Mouse (Mus musculus) neural tube, embryonic 12.5 days (tissue): ENCODE results near the gene Nalcn. TPM values are rescaled to one million over a fixed set of nuclear protein-coding genes. Genes with fewer than 3 reads are reported as not detected.

ENCODE experiments used
- ATAC-seq: fragments of 200-750 bp; cut with Nextera tagmentation; 2 replicates; pipeline ENCODE4 v1.8.0; 2017; ENCODE audit warnings: low read depth, mild to moderate bottlenecking, moderate TSS enrichment, moderate library complexity; ENCODE audit not compliant: low FRiP score
- H3K27ac ChIP-seq: fragments of 300-500 bp; sonication (generic); 2 replicates; pipeline ENCODE4 v1.5.1; 2016
- H3K27me3 ChIP-seq: fragments of 300-500 bp; sonication (generic); replicated peaks from 2 replicates; pipeline ENCODE4 v1.6.1; 2016; ENCODE audit warnings: mild to moderate bottlenecking
- H3K36me3 ChIP-seq: fragments of 300-500 bp; sonication (generic); 2 replicates; pipeline ENCODE4 v1.6.1; 2016; ENCODE audit warnings: mild to moderate bottlenecking
- H3K4me1 ChIP-seq: fragments of 300-500 bp; sonication (generic); 2 replicates; pipeline ENCODE4 v1.6.1; 2016
- H3K4me2 ChIP-seq: fragments of 300-500 bp; sonication (generic); replicated peaks from 2 replicates; pipeline ENCODE4 v1.6.1; 2016; ENCODE audit warnings: mild to moderate bottlenecking
- H3K4me3 ChIP-seq: fragments of 300-500 bp; sonication (generic); 2 replicates; pipeline ENCODE4 v1.5.1; 2016
- H3K9ac ChIP-seq: fragments of 300-500 bp; sonication (generic); 2 replicates; pipeline ENCODE4 v1.6.1; 2016; ENCODE audit warnings: mild to moderate bottlenecking
- H3K9me3 ChIP-seq: fragments of 300-500 bp; sonication (generic); 2 replicates; pipeline ENCODE4 v1.6.1; 2016; ENCODE audit warnings: mild to moderate bottlenecking
- WGBS: fragments of 180-500 bp; shearing (Covaris S2); methylation state at CpG from one replicate; pipeline ENCODE4 v1.1.7; 2016; 5-methylcytosine and 5-hydroxymethylcytosine counted together
- polyA plus RNA-seq: library from polyadenylated mRNA; unstranded; fragments of >200 nt; fragmentation: Nextera tagmentation; extraction: Ambion mirVana; gene quantifications from 2 replicates; pipeline ENCODE4 v1.2.1, GENCODE M21; 2016

The Nalcn gene
- polyA plus RNA-seq, 1 experiment from 2014 or later, result 4.5 TPM

GRCm38 (mm10) chr14:123272121-123272520 is 354.8 kb downstream of the Nalcn start:
- H3K4me1 ChIP-seq, result no peaks in the 10 kb centered on the region
- whole genome bisulfite sequencing, result 80% methylated on average over 2 of the region's 2 CpGs
- H3K4me2 ChIP-seq, result no peak overlapping the region
- H3K36me3 ChIP-seq, result no peaks in the 10 kb centered on the region
- ATAC-seq, result no peak
- no peaks in the 10 kb centered on the region for H3K9me3 ChIP-seq
- no peak overlapping the region for H3K27ac ChIP-seq
- no peaks in the 10 kb centered on the region for H3K27me3 ChIP-seq
- H3K4me3 ChIP-seq, result no peak overlapping the region
- no peak overlapping the region for H3K9ac ChIP-seq

DNA sequence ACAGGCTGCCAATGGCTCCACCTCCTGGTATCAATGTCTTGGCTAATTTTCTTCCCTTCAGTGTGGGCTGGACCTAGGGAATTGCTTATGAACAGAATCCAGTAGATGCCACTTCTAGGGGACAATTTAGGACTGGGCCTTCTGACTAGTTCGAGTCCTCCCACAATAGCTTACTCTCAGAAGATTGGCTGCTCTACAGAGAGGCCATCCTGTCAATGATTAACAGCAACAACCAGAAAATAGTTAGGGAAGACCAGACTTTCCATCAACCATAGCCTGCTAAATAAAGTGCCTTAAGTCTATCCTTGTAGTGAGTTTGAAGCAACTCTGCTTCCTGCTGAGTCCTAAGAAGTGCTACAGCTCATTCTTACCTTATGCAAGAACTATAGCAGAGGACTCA is 386.2 kb downstream of the Nalcn start:
- Histone ChIP-seq H3K9ac (no peak overlapping the region), H3K27me3 (no peaks in the 10 kb centered on the region), H3K4me2 (no peak overlapping the region), H3K9me3 (no peaks in the 10 kb centered on the region), H3K36me3 (no peaks in the 10 kb centered on the region), H3K4me3 (no peak overlapping the region), H3K27ac (no peak overlapping the region), H3K4me1 (no peaks in the 10 kb centered on the region)
- 69% methylated on average over 1 of the region's 1 CpGs for WGBS
- ATAC-seq, result no peak

- 17% methylated on average over 2 of the region's 2 CpGs for WGBS
- H3K9me3 ChIP-seq, result no peaks in the 10 kb centered on the region
- no peak overlapping the region for H3K27ac ChIP-seq
- H3K4me2 ChIP-seq, result no peak overlapping the region
- ATAC-seq, result no peak
- H3K4me3 ChIP-seq, result no peak overlapping the region
- no peaks in the 10 kb centered on the region for H3K36me3 ChIP-seq
- no peaks in the 10 kb centered on the region for H3K27me3 ChIP-seq
- H3K4me1 ChIP-seq, result no peaks in the 10 kb centered on the region
- H3K9ac ChIP-seq, result no peak overlapping the region
Measured at GRCm38 (mm10) chr14:123239945-123240344, 387.0 kb downstream of the Nalcn start.

DNA sequence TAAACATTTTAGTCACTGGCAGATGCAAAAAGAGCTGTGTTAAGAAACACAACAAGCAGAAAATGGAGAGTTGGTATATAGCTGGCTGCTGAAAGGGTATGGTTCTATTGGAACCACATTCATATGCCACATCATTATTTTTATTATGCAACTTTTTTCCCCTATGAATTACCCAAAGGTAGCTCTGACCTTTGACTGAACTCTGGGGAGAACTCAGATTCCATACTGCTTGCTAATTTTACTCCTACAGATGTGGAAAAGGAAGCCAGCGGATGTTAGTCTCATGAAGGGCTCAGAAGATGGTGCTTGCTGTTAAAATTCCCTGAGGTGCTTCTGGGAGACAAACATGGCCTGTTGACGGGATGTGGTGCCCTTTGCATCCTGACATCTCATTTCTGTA is 389.9 kb downstream of the Nalcn start:
- H3K36me3 ChIP-seq, result no peaks in the 10 kb centered on the region
- H3K9me3 ChIP-seq, result no peaks in the 10 kb centered on the region
- H3K27ac ChIP-seq, result no peak overlapping the region
- ATAC-seq, result no peak
- H3K4me2 ChIP-seq, result no peak overlapping the region
- no peak overlapping the region for H3K4me3 ChIP-seq
- 75% methylated on average over 2 of the region's 2 CpGs for WGBS
- no peaks in the 10 kb centered on the region for H3K27me3 ChIP-seq
- no peak overlapping the region for H3K9ac ChIP-seq
- H3K4me1 ChIP-seq, result no peaks in the 10 kb centered on the region

DNA sequence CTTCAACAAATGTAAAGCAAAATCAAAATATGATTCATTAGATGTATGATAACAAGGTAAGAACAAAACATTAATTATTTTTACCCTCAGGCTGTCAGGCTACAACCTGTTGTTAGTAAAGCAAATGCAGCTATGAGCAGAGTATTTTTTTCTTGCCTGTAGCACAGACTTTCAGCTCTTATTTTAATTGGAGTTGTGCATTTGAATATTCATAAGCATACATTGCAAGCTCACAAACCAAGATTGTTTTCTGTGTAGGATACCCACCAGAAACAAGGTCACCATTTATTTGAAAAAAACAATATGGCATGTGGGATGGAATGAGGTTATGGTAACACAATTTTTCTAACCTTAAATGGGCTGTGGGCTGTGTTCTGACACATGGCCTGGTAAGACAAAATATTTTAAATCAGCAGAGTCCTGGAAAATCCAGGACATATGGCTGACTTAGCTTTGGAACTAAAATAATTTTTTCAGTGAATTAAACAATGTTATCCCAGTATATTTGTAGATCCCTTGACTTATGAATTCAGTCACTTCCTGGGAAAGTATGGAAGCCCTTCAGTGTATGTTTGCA is 394.2 kb downstream of the Nalcn start:
- no peaks in the 10 kb centered on the region for H3K36me3 ChIP-seq
- H3K27ac ChIP-seq, result no peak overlapping the region
- no peaks in the 10 kb centered on the region for H3K27me3 ChIP-seq
- no peak overlapping the region for H3K4me2 ChIP-seq
- no peak for ATAC-seq
- no peak overlapping the region for H3K4me3 ChIP-seq
- no peaks in the 10 kb centered on the region for H3K9me3 ChIP-seq
- no peak overlapping the region for H3K9ac ChIP-seq
- H3K4me1 ChIP-seq, result no peaks in the 10 kb centered on the region

Other genes with a start within 250 kb of the Nalcn start
- gene Itgbl1, start 32.8 kb upstream of the Nalcn start, polyA plus RNA-seq, result 1.0 and 1.5 TPM in 2 replicates